Mouse (Mus musculus): Measurements from ENCODE around the gene Krcc1.
"Not testable (repeated sequence)": the region's sequence is repeated elsewhere in the genome, so short reads cannot be mapped to it uniquely, and the experiment has no call there.

- TF ChIP-seq CTCF, EP300 (IDR thresholded peaks at IDR 0.05; ENCODE audit: low read depth): not testable (repeated sequence)
Observed at GRCm38 (mm10) chr6:71267603-71268002, 3.9 kb upstream of the Krcc1 start.
